In genomic region chr4:142578536-142578935, GRCm38 (mm10) we compare ENCODE assay signal across 20 mouse cellular contexts.
DNase-seq lines count a peak whose midpoint lies in the region; ATAC-seq lines count a peak whose summit lies in the region.
"Had no signal": no experiment of that assay in that cellular context is flagged by ENCODE, and none has a peak within 500 bp of the region (broad histone marks: within the 10 kb centered on the region; RNA-seq: fewer than 3 reads in every experiment).

No protein-coding gene starts in this region.

- no peaks in the 10 kb centered on the region for H3K36me3 ChIP-seq in midbrain, embryonic 10.5 days
- H3K36me3 ChIP-seq in midbrain, embryonic 13.5 days: no peaks in the 10 kb centered on the region
- H3K36me3 ChIP-seq in embryonic facial prominence, embryonic 14.5 days (ENCODE audit: control insufficient read depth, insufficient read depth, low read length): no peaks in the 10 kb centered on the region
- H3K36me3 ChIP-seq: embryonic facial prominence, embryonic 15.5 days; neural tube, embryonic 12.5 days had no signal

- no peak overlapping the region for H3K9ac ChIP-seq in midbrain, embryonic 13.5 days (replicated peaks)
- no peak overlapping the region for H3K9ac ChIP-seq in embryonic facial prominence, embryonic 14.5 days (ENCODE audit: low read depth, low read length)
- H3K9ac ChIP-seq: embryonic facial prominence, embryonic 15.5 days; liver, embryonic 14.5 days; neural tube, embryonic 12.5 days had no signal

- H3K4me2 ChIP-seq in midbrain, embryonic 13.5 days (replicated peaks): no peak overlapping the region
- H3K4me2 ChIP-seq in embryonic facial prominence, embryonic 14.5 days (ENCODE audit: low read depth, low read length): no peak overlapping the region
- H3K4me2 ChIP-seq: embryonic facial prominence, embryonic 15.5 days; neural tube, embryonic 12.5 days had no signal

- WGBS in midbrain, embryonic 10.5 days: 44% methylated on average over 4 of the region's 4 CpGs
- WGBS in midbrain, embryonic 13.5 days: 25% methylated on average over 4 of the region's 4 CpGs
- WGBS in embryonic facial prominence, embryonic 14.5 days: 71% methylated on average over 4 of the region's 4 CpGs

- H3K4me1 ChIP-seq in midbrain, embryonic 10.5 days: peaks cover 24% of the 10 kb centered on the region
- peaks cover 23% of the 10 kb centered on the region for H3K4me1 ChIP-seq in midbrain, embryonic 13.5 days (replicated peaks)
- H3K4me1 ChIP-seq in embryonic facial prominence, embryonic 14.5 days (ENCODE audit: control insufficient read depth, insufficient read depth, low read length): peaks cover 11% of the 10 kb centered on the region; the same call in 1 of the 2 replicates

- no peak for ATAC-seq in midbrain, embryonic 13.5 days
- no peak for ATAC-seq in embryonic facial prominence, embryonic 14.5 days (ENCODE audit: low read depth)

- H3K9me3 ChIP-seq in midbrain, embryonic 10.5 days (replicated peaks): no peaks in the 10 kb centered on the region
- H3K9me3 ChIP-seq in midbrain, embryonic 13.5 days: no peaks in the 10 kb centered on the region
- H3K9me3 ChIP-seq in embryonic facial prominence, embryonic 14.5 days (ENCODE audit: control insufficient read depth, low read length): no peaks in the 10 kb centered on the region
- H3K9me3 ChIP-seq: embryonic facial prominence, embryonic 15.5 days; neural tube, embryonic 12.5 days had no signal

- DNase-seq in midbrain, embryonic 10.5 days (ENCODE audit: low spot score): peak; percentile 30
- no peak for DNase-seq in embryonic facial prominence, embryonic 14.5 days (ENCODE audit: low spot score)
- peak; percentile 17 for DNase-seq in mesoderm, embryonic 11.5 days (ENCODE audit: low read depth, low spot score)
- DNase-seq in retina, embryonic 14.5 days (ENCODE audit: low spot score): peak; percentile 25
- DNase-seq in gastrocnemius, postnatal 25 days: no peak
- no peak for DNase-seq in lung, adult 18-20 months
- DNase-seq in yolk sac, embryonic 10.5 days (ENCODE audit: low spot score): no peak
- DNase-seq: adrenal gland, postnatal 10 days; cerebellum, adult 9-10 months; gastrocnemius, postnatal 36 days; kidney, adult 8-10 months; kidney, postnatal 4 days; lung, postnatal 14 days; right cerebral cortex, adult 18-20 months; spleen, adult 18-20 months; thymus, postnatal 14 days had no signal

- H3K4me3 ChIP-seq in midbrain, embryonic 10.5 days: no peak overlapping the region
- H3K4me3 ChIP-seq in midbrain, embryonic 13.5 days (replicated peaks): no peak overlapping the region
- H3K4me3 ChIP-seq in embryonic facial prominence, embryonic 14.5 days (ENCODE audit: low read depth, low read length): no peak overlapping the region
- H3K4me3 ChIP-seq: embryonic facial prominence, embryonic 15.5 days; neural tube, embryonic 12.5 days had no signal

- 0 out of 2 replicates have a peak overlapping the region, but pooled peaks have one; percentile 17 for H3K27ac ChIP-seq in midbrain, embryonic 10.5 days (replicated peaks)
- no peak overlapping the region for H3K27ac ChIP-seq in midbrain, embryonic 13.5 days
- 0 out of 2 replicates have a peak overlapping the region, but pooled peaks have one; percentile 59 for H3K27ac ChIP-seq in embryonic facial prominence, embryonic 14.5 days (replicated peaks; ENCODE audit: low read depth, low read length)
- H3K27ac ChIP-seq: liver, embryonic 14.5 days; neural tube, embryonic 12.5 days had no signal

- no peaks in the 10 kb centered on the region for H3K27me3 ChIP-seq in midbrain, embryonic 10.5 days (ENCODE audit: low read depth, poor library complexity, severe bottlenecking)
- H3K27me3 ChIP-seq in midbrain, embryonic 13.5 days: no peaks in the 10 kb centered on the region
- no peaks in the 10 kb centered on the region for H3K27me3 ChIP-seq in embryonic facial prominence, embryonic 14.5 days (replicated peaks; ENCODE audit: control insufficient read depth, insufficient read depth, low read length)
- H3K27me3 ChIP-seq: embryonic facial prominence, embryonic 15.5 days; neural tube, embryonic 12.5 days had no signal

Comparison
In these comparisons a context has a peak if more than half of its experiments do, and no peak if none do; other contexts are left out.
1. DNase-seq: peak in midbrain, embryonic 10.5 days (single experiment), mesoderm, embryonic 11.5 days (single experiment) and retina, embryonic 14.5 days (single experiment); none in embryonic facial prominence, embryonic 14.5 days (single experiment), gastrocnemius, postnatal 25 days (single experiment), lung, adult 18-20 months (0 of 2) and yolk sac, embryonic 10.5 days (single experiment).